Mouse (Mus musculus) CD4-positive, CD25-positive, alpha-beta regulatory T cell, adult 4 months (primary cell): ENCODE data around the gene Srsy. TPM values are rescaled to one million over a fixed set of nuclear protein-coding genes. Genes with fewer than 3 reads are reported as not detected.
"Not testable (repeated sequence)": the region's sequence is repeated elsewhere in the genome, so short reads cannot be mapped to it uniquely, and the experiment has no call there.

Experiments used
- ATAC-seq: one replicate; pipeline ENCODE4 v1.8.0; 2017
- polyA plus RNA-seq, 2 experiments: library from polyadenylated mRNA; unstranded; fragments of 100-300 nt; shearing (Covaris generic); gene quantifications; one replicate each; pipeline ENCODE4 v1.2.1; 2017

Gene Srsy
- polyA plus RNA-seq: not detected

- ATAC-seq: not testable (repeated sequence)
These were observed at the start of gene Srsy for GRCm38 (mm10) chrY:17937230-17937629. Srsy (minus strand) TSS chrY:17937330.

Other genes with a start within 250 kb of the Srsy start
- gene Gm21904, start 91.1 kb downstream of the Srsy start, polyA plus RNA-seq: not detected
- gene Gm20772, start 62.6 kb downstream of the Srsy start, polyA plus RNA-seq: not detected
- not detected for gene Gm20831, start 62.6 kb downstream of the Srsy start, polyA plus RNA-seq
- not detected for gene Gm21764, start 124.5 kb upstream of the Srsy start, polyA plus RNA-seq
- gene Ssty1, start 151.8 kb upstream of the Srsy start, polyA plus RNA-seq: not detected